In the genomic region with DNA sequence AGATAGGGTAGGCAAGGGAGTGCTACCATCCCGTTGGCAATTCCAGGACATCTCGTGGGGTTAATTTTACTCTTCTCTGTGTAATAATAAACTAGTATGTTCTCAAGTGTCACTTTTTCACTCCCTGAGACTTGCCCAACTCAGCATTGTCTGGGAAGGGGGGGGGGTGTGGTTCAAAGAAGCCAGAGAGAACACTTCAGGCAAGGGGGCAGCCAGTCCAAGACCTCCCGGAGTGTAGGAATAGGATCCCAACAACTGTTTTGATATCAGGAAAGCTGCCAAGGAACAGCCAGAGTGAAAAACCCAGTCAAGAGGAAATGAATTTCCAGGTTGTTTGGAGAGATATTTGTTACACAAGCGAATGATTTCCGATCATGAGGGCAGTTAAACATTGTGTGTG, we compare ENCODE assay signal across 21 mouse cellular contexts. TPM values are rescaled to one million over a fixed set of nuclear protein-coding genes. Genes with fewer than 3 reads are reported as not detected.
"Had no signal": no experiment of that assay in that cellular context is flagged by ENCODE, and none has a peak within 500 bp of the region (broad histone marks: within the 10 kb centered on the region; RNA-seq: fewer than 3 reads in every experiment).

No protein-coding gene starts in this region.

- H3K27ac ChIP-seq: hindbrain, embryonic 15.5 days; limb, embryonic 13.5 days; macrophage; midbrain, embryonic 12.5 days; neural tube, embryonic 13.5 days; stomach, postnatal 0 days had no signal

- H3K9me3 ChIP-seq: hindbrain, embryonic 15.5 days; limb, embryonic 13.5 days; liver, embryonic 15.5 days; midbrain, embryonic 12.5 days; neural tube, embryonic 13.5 days had no signal

- H3K9ac ChIP-seq: hindbrain, embryonic 15.5 days; limb, embryonic 13.5 days; liver, embryonic 15.5 days; midbrain, embryonic 12.5 days; neural tube, embryonic 13.5 days had no signal

- H3K4me2 ChIP-seq: hindbrain, embryonic 15.5 days; limb, embryonic 13.5 days; midbrain, embryonic 12.5 days; neural tube, embryonic 13.5 days had no signal

- DNase-seq: layer of hippocampus, adult 9-11 months; layer of hippocampus, postnatal 36 days; left cerebral cortex, postnatal 4 days; lung, adult 2 months; lung, postnatal 10 days; retina, postnatal 1 day; right cerebral cortex, postnatal 4 days; thymus, postnatal 4 days had no signal

- H3K27me3 ChIP-seq: hindbrain, embryonic 15.5 days; liver, embryonic 15.5 days had no signal

- H3K4me1 ChIP-seq: hindbrain, embryonic 15.5 days; limb, embryonic 13.5 days; midbrain, embryonic 12.5 days; neural tube, embryonic 13.5 days had no signal

- H3K36me3 ChIP-seq: hindbrain, embryonic 15.5 days; limb, embryonic 13.5 days; liver, embryonic 15.5 days; midbrain, embryonic 12.5 days; neural tube, embryonic 13.5 days had no signal

- ATAC-seq: inflammation-experienced regulatory T-cells, adult 6 months; intestine, postnatal 0 days; midbrain, embryonic 16.5 days had no signal

- H3K4me3 ChIP-seq: hindbrain, embryonic 15.5 days; limb, embryonic 13.5 days; liver, embryonic 15.5 days; midbrain, embryonic 12.5 days; neural tube, embryonic 13.5 days had no signal

RNA-seq across cellular contexts. Expression of a gene that starts 14.6 kb away (rescaled TPM):
- total RNA-seq: megakaryocyte-erythroid progenitor cell, adult 5-6 weeks had no signal
- polyA plus RNA-seq: inflammation-experienced regulatory T-cells, adult 6 months; macrophage had no signal

RNA-seq across cellular contexts. Expression of a gene that starts 33.0 kb away (rescaled TPM):
- total RNA-seq: layer of hippocampus, adult 18-20 months; layer of hippocampus, postnatal 36 days; left cerebral cortex, postnatal 10 days; left cerebral cortex, postnatal 4 days; megakaryocyte-erythroid progenitor cell, adult 5-6 weeks had no signal
- polyA plus RNA-seq: hindbrain, embryonic 15.5 days; inflammation-experienced regulatory T-cells, adult 6 months; intestine, postnatal 0 days; liver, embryonic 15.5 days; macrophage; neural tube, embryonic 13.5 days; stomach, postnatal 0 days had no signal

RNA-seq across cellular contexts. Expression of a gene that starts 56.3 kb away (rescaled TPM):
- polyA plus RNA-seq: inflammation-experienced regulatory T-cells, adult 6 months had no signal
